Mouse (Mus musculus): ENCODE measurements around the gene Ppm1d. TPM values are rescaled to one million over a fixed set of nuclear protein-coding genes. Genes with fewer than 3 reads are reported as not detected.

The Ppm1d gene
- polyA plus RNA-seq, 1 experiment: 14.0 TPM

DNA sequence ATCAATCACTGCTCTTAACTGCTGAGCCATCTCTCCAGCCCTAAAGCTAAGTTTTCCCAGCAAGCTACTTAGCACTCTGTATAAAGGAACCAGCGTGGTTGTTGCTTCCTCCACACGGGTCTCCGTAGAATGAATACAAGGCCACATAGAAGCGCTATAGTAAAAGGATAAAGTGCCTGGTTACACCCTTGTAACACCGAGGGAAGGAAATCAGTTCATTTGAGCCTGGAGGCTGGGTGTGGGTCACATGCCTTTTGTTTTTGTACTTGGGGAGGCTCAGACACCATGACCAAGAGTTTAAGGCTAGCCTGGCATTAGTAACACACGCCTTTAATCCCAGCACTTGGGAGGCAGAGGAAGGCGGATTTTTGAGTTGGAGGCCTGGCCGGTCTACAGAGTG lies 50.6 kb downstream of the Ppm1d start:
- no peak overlapping the region for H3K27ac ChIP-seq (ENCODE audit: insufficient read depth, low read depth, low read length)
- TF ChIP-seq CTCF (IDR thresholded peaks at IDR 0.05; ENCODE audit: low read depth, low read length): no peak
- TF ChIP-seq POLR2A (IDR thresholded peaks at IDR 0.05; ENCODE audit: borderline replicate concordance, low read depth, low read length): no peak
- H3K4me3 ChIP-seq (ENCODE audit: insufficient read depth, low read length): no peak overlapping the region
- H3K4me1 ChIP-seq (ENCODE audit: control insufficient read depth, insufficient read depth, low read length): no peaks in the 10 kb centered on the region; the same call in 1 of the 2 replicates

DNA sequence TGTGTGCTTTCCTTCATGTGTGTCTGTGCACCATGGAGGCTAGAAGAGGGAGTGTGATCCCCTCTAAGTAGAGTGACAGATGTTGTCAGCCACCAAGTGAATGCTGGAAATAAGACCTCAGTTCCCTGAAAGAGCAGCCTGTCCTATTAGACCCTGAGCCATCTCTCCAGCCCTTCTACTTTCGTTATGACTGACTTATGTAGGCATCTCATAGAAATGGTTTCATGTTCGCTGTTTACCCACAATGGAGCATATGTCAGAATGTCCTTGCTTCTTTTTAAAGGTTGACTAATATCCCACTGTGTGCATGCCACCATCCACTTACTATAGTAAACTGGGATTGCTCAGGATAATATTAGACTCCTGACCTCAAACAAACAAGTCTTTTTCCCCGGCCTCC lies 55.1 kb downstream of the Ppm1d start:
- TF ChIP-seq CTCF (IDR thresholded peaks at IDR 0.05; ENCODE audit: low read depth, low read length) (no peak), POLR2A (IDR thresholded peaks at IDR 0.05; ENCODE audit: borderline replicate concordance, low read depth, low read length) (no peak)

GRCm38 (mm10) chr11:85367823-85368222 lies 56.8 kb downstream of the Ppm1d start:
- Histone ChIP-seq H3K27ac (ENCODE audit: insufficient read depth, low read depth, low read length) (no peak overlapping the region), H3K4me3 (ENCODE audit: insufficient read depth, low read length) (no peak overlapping the region), H3K4me1 (ENCODE audit: control insufficient read depth, insufficient read depth, low read length) (0 out of 2 replicates have a peak, but pooled peaks cover 6% of the 10 kb centered on the region)
- TF ChIP-seq POLR2A (IDR thresholded peaks at IDR 0.05; ENCODE audit: borderline replicate concordance, low read depth, low read length) (no peak), CTCF (IDR thresholded peaks at IDR 0.05; ENCODE audit: low read depth, low read length) (no peak)

More for the DNA sequence above, 55.1 kb downstream of the Ppm1d start:
- Histone ChIP-seq H3K27ac (ENCODE audit: insufficient read depth, low read depth, low read length) (no peak overlapping the region), H3K4me1 (ENCODE audit: control insufficient read depth, insufficient read depth, low read length) (0 out of 2 replicates have a peak, but pooled peaks cover 6% of the 10 kb centered on the region), H3K4me3 (ENCODE audit: insufficient read depth, low read length) (no peak overlapping the region)

DNA sequence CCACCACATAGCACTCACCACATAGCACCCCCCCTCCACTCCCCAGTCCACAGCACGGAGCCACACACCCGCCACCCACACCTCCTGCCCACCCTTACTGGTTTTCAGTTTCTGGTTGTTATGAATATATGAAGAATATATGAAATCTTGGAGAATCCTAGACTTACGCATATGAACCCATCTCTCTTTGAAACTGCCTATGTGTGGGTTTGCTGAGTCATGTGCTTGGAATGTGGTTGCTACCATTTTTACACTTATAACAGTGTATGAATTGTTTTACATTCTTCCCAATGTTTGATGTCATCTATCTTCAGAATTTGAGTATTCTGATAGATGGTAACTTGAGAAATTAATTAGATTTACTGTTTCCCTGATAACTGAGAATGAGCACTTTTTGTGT lies 68.0 kb downstream of the Ppm1d start:
- Histone ChIP-seq H3K4me1 (ENCODE audit: control insufficient read depth, insufficient read depth, low read length) (peaks cover 12% of the 10 kb centered on the region), H3K27ac (ENCODE audit: insufficient read depth, low read depth, low read length) (no peak overlapping the region), H3K4me3 (ENCODE audit: insufficient read depth, low read length) (no peak overlapping the region)
- TF ChIP-seq CTCF (IDR thresholded peaks at IDR 0.05; ENCODE audit: low read depth, low read length): no peak
- TF ChIP-seq POLR2A (IDR thresholded peaks at IDR 0.05; ENCODE audit: borderline replicate concordance, low read depth, low read length): no peak

GRCm38 (mm10) chr11:85380046-85380445 lies 69.0 kb downstream of the Ppm1d start:
- Histone ChIP-seq H3K4me3 (ENCODE audit: insufficient read depth, low read length) (no peak overlapping the region), H3K27ac (ENCODE audit: insufficient read depth, low read depth, low read length) (no peak overlapping the region), H3K4me1 (ENCODE audit: control insufficient read depth, insufficient read depth, low read length) (peaks cover 7% of the 10 kb centered on the region)
- TF ChIP-seq CTCF (IDR thresholded peaks at IDR 0.05; ENCODE audit: low read depth, low read length) (no peak), POLR2A (IDR thresholded peaks at IDR 0.05; ENCODE audit: borderline replicate concordance, low read depth, low read length) (no peak)

DNA sequence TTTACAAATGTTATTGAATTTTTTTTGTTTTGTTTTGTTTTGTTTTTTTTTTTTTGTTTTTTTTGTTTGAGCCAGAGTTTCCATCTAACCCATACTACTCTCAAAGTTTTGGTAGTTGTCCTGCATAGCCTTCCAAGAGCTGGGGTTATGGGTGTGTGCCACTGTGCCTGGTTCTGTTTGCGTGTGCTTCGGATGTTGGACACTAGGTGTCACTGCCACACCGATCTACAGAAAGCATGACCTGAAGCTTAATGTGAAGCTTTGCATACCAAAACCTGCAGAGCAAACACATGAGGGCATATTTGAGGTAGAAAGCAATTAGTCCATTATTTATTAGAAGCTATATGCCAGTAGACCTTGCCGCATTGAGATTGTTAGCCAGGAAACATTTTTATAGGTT lies 71.0 kb downstream of the Ppm1d start:
- peaks cover 3% of the 10 kb centered on the region for H3K4me1 ChIP-seq (ENCODE audit: control insufficient read depth, insufficient read depth, low read length)
- no peak overlapping the region for H3K27ac ChIP-seq (ENCODE audit: insufficient read depth, low read depth, low read length)
- TF ChIP-seq CTCF (IDR thresholded peaks at IDR 0.05; ENCODE audit: low read depth, low read length): peak; percentile 41; the same call in 1 of the 2 replicates
- TF ChIP-seq POLR2A (IDR thresholded peaks at IDR 0.05; ENCODE audit: borderline replicate concordance, low read depth, low read length): no peak
- no peak overlapping the region for H3K4me3 ChIP-seq (ENCODE audit: insufficient read depth, low read length)

DNA sequence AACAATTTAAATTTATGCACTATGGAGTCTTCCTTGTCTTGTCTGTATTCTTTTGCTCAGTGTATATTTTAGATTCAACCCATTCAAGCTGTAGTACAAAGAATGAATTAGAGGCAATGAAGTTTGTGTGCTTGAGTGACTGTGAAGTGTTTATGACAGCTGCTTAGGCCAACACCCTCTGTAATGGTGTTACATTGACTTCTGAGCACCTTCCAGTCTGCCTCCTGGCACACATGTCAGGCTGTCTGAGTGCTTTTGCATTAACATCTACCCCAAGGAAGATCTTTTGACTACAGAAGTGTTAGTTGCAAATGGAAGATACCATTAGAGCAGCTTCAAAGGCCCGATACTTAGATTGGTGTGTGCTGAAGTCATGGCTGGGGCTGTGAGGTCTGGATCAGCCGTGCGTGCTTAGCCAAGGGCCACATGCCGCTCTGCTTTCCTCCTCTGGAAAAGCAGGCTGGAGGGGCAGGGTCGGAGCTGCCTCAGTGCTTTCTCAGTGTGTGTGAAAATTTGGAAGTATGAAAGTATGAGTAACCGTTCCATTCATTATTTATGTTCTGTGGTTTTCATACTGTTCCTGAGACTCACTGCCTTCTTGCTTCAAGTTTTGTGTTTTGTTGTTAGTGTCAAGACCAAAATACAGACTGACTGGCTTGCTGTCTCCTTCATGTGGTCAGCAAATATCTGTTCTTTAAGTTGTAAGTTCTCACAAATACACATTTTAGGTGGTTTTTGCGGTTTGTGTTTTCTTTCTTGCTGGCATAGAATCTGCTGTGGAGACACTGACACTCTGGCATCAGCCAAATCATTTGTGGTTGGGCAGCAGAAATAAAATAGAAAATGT lies 73.2 kb downstream of the Ppm1d start:
- TF ChIP-seq CTCF (IDR thresholded peaks at IDR 0.05; ENCODE audit: low read depth, low read length): no peak
- no peak for TF ChIP-seq POLR2A (IDR thresholded peaks at IDR 0.05; ENCODE audit: borderline replicate concordance, low read depth, low read length)
- Histone ChIP-seq H3K27ac (ENCODE audit: insufficient read depth, low read depth, low read length) (no peak overlapping the region), H3K4me1 (ENCODE audit: control insufficient read depth, insufficient read depth, low read length) (no peaks in the 10 kb centered on the region), H3K4me3 (ENCODE audit: insufficient read depth, low read length) (no peak overlapping the region)

DNA sequence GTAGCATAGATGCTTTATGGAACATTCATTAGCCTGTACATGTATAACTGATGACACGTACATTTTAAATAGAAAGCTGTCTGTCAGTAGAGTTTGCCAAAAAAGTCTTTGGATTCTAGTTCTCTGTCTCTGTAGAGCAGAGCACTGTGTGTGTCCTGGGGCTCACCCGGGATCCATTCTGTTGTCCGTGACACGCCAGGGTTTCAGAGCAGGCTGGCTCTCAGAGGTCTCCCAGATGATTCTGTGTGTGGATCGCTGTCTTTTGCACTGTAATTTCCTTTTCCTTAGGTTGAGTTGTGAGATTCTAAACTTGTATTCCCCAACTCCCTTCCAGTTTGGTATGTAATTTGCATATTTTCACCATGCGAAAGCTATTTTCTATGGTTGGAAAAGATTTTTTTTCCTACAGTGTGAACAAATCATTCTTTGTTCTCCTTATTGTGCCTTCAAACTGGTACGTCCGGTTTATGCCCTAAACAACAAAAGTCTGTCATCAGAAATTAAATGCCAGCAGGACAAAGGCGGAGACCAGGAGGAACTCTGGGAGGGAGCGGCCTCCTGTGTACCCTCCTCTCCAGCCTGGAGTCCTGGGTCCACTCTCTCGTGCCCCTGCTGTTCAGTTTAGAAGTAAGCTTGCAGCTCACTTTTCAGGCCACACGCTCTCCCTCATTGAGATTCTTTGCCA lies 81.3 kb downstream of the Ppm1d start:
- no peaks in the 10 kb centered on the region for H3K4me1 ChIP-seq (ENCODE audit: control insufficient read depth, insufficient read depth, low read length)
- H3K27ac ChIP-seq (ENCODE audit: insufficient read depth, low read depth, low read length): no peak overlapping the region
- no peak overlapping the region for H3K4me3 ChIP-seq (ENCODE audit: insufficient read depth, low read length)
- no peak for TF ChIP-seq POLR2A (IDR thresholded peaks at IDR 0.05; ENCODE audit: borderline replicate concordance, low read depth, low read length)
- no peak for TF ChIP-seq CTCF (IDR thresholded peaks at IDR 0.05; ENCODE audit: low read depth, low read length)

DNA sequence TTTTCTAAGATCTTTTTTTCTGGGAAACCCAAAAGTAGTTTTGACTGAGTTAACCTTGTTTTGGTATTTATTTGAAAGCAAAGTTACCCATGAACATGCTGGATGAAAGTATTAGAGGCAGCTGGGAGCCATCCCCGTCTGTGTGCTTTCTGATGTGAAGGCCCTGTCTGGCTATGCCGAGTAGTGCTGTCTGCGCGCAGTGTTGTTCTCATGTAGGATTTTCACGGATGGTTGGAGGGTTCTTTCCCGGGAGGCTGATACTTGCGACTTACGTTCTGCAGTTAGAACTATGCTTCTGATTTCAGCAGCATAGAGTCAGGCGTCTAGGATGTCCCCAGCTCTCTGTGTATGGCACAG lies 81.8 kb downstream of the Ppm1d start:
- Histone ChIP-seq H3K4me1 (ENCODE audit: control insufficient read depth, insufficient read depth, low read length) (no peaks in the 10 kb centered on the region), H3K27ac (ENCODE audit: insufficient read depth, low read depth, low read length) (no peak overlapping the region), H3K4me3 (ENCODE audit: insufficient read depth, low read length) (no peak overlapping the region)
- TF ChIP-seq POLR2A (IDR thresholded peaks at IDR 0.05; ENCODE audit: borderline replicate concordance, low read depth, low read length) (no peak), CTCF (IDR thresholded peaks at IDR 0.05; ENCODE audit: low read depth, low read length) (no peak)

DNA sequence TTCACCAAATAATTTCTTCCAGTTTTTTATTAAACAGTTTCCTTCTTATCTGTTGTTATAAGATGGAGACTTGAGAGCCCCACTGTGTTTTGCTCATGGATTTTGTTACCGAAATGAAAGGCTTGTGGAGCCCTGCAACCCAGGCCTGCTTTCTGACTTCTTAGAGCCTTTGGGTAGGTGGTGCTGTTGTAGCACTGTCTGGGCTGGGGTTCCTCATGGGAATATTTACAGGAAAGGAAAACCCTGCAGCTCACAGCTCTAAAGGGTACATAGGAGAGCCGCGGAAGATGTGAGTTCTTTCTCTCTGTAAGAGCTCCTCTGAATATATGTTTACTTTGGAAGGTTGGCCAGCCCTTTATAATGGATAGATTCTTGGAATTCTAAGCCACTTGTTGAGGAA lies 82.9 kb downstream of the Ppm1d start:
- Histone ChIP-seq H3K4me1 (ENCODE audit: control insufficient read depth, insufficient read depth, low read length) (no peaks in the 10 kb centered on the region), H3K4me3 (ENCODE audit: insufficient read depth, low read length) (no peak overlapping the region), H3K27ac (ENCODE audit: insufficient read depth, low read depth, low read length) (no peak overlapping the region)
- TF ChIP-seq POLR2A (IDR thresholded peaks at IDR 0.05; ENCODE audit: borderline replicate concordance, low read depth, low read length) (no peak), CTCF (IDR thresholded peaks at IDR 0.05; ENCODE audit: low read depth, low read length) (no peak)
